Mouse (Mus musculus) v-Abl transformed pro-B cells (cell line): ENCODE results near the gene Rpl36-ps4.

ENCODE experiments used
- in situ Hi-C, 2 experiments: fragments of 400-800 bp; cut with MboI; formaldehyde crosslinking; loops; one replicate each; pipeline ENCODE4 v1.15.1; 2025; ENCODE audit not compliant: unreplicated experiment in 2 of 2

The Rpl36-ps4 gene

GRCm38 (mm10) chr17:87920677-87921076, at the start of gene Rpl36-ps4:
TSS of gene Rpl36-ps4 (plus strand) at chr17:87920977.
- in situ Hi-C loops: no loop called here

DNA sequence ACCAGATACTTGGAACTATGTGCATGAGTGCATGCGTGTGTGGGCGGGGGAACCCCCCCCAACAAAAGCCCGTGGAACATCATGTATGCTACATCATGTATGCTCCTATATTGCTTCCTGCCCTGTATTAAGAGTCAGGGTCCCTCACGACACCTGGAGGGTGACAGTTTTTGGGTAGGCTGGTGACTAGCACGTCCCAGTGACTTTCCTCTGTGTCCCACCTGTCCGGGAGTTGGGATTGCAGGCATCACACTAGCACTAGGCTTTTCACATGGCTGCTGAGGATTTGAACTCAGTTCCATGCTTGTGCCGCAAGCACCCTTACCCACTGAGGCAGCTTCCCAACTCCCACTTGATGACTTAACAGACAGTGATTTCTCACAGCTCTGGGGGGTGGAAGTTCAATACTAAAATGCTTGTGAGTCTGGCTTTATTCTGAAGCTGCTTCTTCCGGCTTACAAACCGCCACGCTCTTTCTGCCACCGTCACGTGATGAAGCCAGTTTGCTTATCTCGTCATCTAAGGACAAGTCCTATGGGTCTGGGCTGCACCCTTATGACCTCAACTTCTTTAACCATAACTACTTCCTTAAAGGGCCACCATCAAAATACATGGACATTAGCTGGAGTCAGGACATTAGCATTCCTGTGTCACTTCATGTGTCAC, 49.2 kb upstream of the Rpl36-ps4 start:
- in situ Hi-C loops: no loop called here

GRCm38 (mm10) chr17:87872286-87872685, 48.5 kb upstream of the Rpl36-ps4 start:
- in situ Hi-C loops: no loop called here

- in situ Hi-C loops: no loop called here
These were observed 47.3 kb upstream of the Rpl36-ps4 start for GRCm38 (mm10) chr17:87873456-87873855.

GRCm38 (mm10) chr17:87873943-87874342, 46.8 kb upstream of the Rpl36-ps4 start:
- in situ Hi-C loops: no loop called here

DNA sequence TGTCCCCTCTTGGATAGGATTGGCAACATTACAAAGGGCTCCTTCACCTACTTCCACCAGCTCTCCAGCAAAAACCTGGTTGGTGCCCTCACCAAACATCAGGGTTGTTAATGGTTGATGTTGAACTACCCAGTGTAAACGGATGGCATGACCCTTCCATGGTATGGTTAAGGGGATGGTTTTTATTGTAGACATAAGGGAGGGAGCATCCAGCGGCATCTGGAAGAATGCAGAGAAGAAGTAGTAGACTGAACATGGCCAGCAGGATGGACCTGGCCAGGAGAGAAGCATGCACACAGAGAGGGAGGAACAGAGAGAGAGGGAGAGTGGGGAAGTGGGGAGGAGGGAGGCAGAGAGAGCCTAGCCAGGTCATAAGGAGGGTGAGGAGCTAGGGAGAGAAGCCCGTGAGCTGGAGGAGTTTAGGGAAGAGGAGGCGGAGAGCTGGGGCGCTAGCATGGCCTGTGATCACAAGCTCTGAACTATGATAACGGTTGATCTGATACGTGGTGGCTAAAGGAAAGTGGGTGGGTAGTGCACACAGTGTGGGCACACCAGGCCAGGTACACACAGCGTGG, 45.3 kb upstream of the Rpl36-ps4 start:
- in situ Hi-C loops: no loop called here

GRCm38 (mm10) chr17:87876295-87877000, 44.3 kb upstream of the Rpl36-ps4 start:
- in situ Hi-C loops: no loop called here

DNA sequence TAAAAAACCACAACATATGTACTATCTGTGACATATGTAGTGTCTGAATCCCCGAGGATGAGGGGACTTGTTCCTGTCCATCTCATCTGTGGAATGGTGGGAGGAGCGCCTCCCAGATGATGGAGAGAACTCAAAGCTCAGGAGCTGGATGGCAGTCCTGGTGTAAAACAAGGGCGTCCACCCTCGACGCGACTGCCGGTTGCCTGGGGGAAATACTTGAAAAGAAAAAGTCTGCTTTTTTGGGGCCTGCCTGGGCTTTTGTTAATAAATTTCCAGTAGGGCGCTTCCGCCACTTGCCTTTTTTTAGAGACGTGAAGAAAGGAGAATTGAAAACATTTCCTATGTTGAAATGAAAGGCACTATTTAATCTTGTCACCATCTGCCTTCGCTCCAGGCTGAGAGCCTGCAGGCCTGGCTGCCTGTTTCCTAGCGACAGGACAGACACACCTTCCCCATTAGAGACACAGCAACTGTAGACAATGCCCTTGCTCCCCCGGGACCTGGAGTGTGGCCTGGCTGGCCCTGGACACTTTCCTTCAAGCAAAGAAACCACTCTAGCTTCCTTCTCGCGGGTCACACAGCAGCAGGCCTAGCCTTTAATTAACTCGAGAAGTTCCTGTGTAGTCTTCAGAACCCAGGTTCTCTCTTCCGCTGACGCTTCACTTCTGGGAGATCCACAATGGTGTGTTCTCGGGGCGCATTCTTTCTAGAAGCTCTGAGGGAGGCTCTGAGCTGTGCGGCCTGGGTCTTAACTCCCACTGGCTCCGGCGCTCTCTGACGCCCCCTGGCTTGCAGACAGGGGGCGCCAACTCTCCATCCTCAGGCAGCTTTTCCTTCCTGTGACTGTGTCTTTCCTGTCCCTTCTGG, 43.3 kb upstream of the Rpl36-ps4 start:
- in situ Hi-C loops: no loop called here

- in situ Hi-C loops: no loop called here
These were observed 42.0 kb upstream of the Rpl36-ps4 start for GRCm38 (mm10) chr17:87878556-87879483.

- in situ Hi-C loops: loop anchor here (5.0 to 10.0 kb wide), 7 partner anchors 68 to 765 kb away; no protein-coding TSS in a partner anchor
These were observed 41.1 kb upstream of the Rpl36-ps4 start for GRCm38 (mm10) chr17:87879484-87880225.

GRCm38 (mm10) chr17:87882594-87882993, 38.2 kb upstream of the Rpl36-ps4 start:
- in situ Hi-C loops: loop anchor here (5.0 to 10.0 kb wide), 7 partner anchors 65 to 762 kb away; no protein-coding TSS in a partner anchor

DNA sequence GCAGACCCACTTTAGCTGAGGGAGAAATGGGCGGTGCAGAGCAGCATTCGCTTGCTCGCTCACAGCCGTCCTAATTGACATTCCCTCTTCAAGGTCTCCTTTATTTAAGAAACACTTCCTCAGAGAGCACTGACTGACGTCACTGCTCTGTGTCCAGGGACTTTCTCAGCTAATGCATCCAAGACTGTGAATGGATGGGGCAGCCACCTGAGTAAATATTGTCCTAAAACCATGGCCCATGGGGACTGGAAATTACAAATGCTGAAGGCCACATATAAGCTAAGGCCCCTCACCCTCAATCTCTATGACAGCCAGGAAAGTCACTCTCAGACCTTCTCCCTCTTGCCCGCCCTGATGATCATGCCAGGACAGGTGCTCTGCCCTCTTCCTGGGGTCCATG, 23.6 kb upstream of the Rpl36-ps4 start:
- in situ Hi-C loops: no loop called here

DNA sequence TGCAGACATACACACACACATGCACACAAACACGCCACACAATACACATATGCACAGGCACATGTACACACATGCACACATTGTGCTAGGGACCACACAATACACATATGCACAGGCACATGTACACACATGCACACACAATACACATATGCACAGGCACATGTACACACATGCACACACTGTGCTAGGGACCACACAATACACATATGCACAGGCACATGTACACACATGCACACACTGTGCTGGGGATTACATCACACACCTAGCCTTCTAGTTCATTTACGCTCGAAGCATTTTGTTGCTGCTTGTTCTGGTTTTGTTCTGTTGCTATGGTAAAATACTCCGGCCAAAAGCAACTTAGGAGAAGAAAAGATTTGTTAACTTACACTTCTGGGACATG, 20.1 kb upstream of the Rpl36-ps4 start:
- in situ Hi-C loops: no loop called here

DNA sequence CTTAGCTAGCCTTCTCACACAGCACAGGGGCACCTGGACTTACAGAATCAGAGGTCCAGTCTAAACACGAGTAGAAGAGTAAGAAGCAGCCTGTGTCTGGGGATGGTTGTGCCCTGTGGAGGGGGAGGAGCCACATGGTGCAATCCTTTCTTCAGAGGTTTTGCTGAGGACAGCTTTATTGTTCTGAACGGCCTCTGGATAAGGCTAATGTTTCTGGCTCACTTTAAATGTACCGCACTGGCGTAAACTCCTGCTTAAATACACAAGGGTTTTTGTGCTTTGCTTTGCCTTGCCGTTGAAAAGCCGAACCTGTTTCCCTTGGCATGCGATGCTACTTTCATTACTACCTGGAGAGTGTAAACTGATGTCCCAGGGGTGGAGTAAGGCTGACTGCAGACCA, 19.6 kb upstream of the Rpl36-ps4 start:
- in situ Hi-C loops: no loop called here

DNA sequence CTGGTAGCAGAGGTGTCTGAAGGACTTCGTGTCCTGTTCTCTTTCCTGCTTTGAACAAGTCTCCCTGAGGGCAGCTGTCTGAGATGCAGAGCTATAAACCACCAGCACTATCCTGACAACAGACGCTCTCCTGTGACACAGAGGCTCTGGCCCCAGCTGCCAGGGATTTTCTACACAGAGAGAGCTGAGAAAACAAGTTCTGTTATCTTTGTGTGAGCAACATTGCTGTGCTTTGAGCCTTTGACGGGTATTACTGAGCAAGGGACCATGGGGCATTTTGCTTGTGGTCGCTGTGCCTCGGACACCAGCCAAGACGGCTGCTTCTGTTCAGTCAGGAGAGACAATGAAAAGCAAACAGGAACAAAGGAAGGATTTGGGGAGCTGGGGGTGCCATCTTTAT, 17.6 kb upstream of the Rpl36-ps4 start:
- in situ Hi-C loops: no loop called here

- in situ Hi-C loops: no loop called here
These were observed 17.1 kb upstream of the Rpl36-ps4 start for GRCm38 (mm10) chr17:87903725-87904124.

GRCm38 (mm10) chr17:87915386-87915785, 5.4 kb upstream of the Rpl36-ps4 start:
- in situ Hi-C loops: no loop called here

DNA sequence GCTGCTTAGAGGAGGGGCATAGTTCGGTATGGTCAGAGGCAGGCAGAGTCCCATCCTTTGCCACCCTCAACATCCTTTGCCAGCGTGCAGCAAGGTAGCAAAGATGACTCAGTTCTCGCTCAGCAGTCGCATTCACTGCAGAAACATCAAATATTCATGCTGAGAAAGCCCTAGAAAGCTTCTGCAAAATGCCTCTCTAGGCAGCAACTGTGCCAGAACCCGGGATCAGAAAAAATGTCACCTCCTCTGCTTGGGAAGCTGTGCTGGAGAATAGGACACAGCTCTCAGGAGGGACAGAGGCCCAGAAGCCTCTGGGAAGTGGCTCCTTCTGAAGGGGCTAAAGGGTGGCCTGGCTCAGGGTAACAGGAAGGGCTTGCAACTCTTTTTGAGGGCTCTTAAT, 2.7 kb upstream of the Rpl36-ps4 start:
- in situ Hi-C loops: no loop called here

GRCm38 (mm10) chr17:87934326-87934725, 13.5 kb downstream of the Rpl36-ps4 start:
- in situ Hi-C loops: loop anchor here in 1 of 2 experiments (25.0 kb wide), 1 partner anchor 622 kb away; no protein-coding TSS in a partner anchor
